Mouse (Mus musculus): ENCODE data around the gene Nodal. TPM values are rescaled to one million over a fixed set of nuclear protein-coding genes. Genes with fewer than 3 reads are reported as not detected.

Gene Nodal
- polyA plus RNA-seq, 1 experiment from 2014 or later, result 0.12 TPM

DNA sequence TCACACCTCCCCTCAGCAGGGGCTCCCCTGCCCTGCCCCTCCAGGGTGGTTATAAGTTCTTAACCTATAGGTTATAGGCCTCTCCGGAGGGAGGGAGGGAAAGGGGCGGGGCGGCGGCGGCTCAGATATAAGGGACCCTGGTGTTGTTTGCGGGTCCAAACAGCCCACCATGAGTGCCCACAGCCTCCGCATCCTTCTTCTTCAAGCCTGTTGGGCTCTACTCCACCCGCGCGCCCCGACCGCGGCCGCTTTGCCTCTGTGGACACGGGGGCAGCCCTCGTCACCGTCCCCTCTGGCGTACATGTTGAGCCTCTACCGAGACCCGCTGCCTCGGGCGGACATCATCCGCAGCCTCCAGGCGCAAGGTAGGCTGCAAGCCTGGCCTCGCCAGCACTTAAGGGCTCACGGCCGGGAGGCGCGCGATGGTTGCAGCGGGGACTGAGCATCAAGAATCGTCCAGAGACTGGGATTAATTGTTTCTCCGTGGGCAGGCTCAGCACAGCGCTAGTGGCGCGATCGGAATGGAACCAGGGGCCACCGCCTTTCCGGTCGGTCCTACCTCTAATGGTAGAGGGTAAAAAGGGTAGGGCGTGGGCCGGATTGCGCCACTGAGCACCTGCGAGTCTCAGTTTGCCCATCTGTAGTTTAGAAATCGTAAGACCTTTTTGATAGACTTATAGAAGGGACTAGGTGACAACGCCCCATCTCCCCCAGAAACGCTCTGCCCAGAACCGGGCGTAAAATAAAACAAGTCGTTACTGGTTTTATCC is 544 bp downstream of the Nodal start:
- Histone ChIP-seq H3K4me2 (replicated peaks; ENCODE audit: low read depth, low read length) (peak overlapping the region; percentile 76), H3K36me3 (ENCODE audit: control insufficient read depth, insufficient read depth, low read length) (no peaks in the 10 kb centered on the region), H3K27ac (ENCODE audit: low read depth, low read length) (no peak overlapping the region), H3K4me1 (replicated peaks; ENCODE audit: control insufficient read depth, insufficient read depth, low read length) (peaks cover 9% of the 10 kb centered on the region; the same call in 1 of the 2 replicates), H3K27me3 (ENCODE audit: control insufficient read depth, insufficient read depth, low read length) (peaks cover 47% of the 10 kb centered on the region), H3K9ac (ENCODE audit: low read depth, low read length) (peak overlapping the region; percentile 42; the same call in 1 of the 2 replicates), H3K4me3 (ENCODE audit: low read depth, low read length) (peak overlapping the region; percentile 39), H3K9me3 (ENCODE audit: control insufficient read depth, low read length) (no peaks in the 10 kb centered on the region)
- WGBS, result 3% methylated on average over 44 of the region's 50 CpGs
- ATAC-seq (ENCODE audit: low FRiP score), result peak; percentile 53
- DNase-seq (ENCODE audit: low spot score), result peak; percentile 66

- no peak for ATAC-seq (ENCODE audit: low FRiP score)
Measured at GRCm38 (mm10) chr10:61419146-61419545, 1.4 kb downstream of the Nodal start.

DNA sequence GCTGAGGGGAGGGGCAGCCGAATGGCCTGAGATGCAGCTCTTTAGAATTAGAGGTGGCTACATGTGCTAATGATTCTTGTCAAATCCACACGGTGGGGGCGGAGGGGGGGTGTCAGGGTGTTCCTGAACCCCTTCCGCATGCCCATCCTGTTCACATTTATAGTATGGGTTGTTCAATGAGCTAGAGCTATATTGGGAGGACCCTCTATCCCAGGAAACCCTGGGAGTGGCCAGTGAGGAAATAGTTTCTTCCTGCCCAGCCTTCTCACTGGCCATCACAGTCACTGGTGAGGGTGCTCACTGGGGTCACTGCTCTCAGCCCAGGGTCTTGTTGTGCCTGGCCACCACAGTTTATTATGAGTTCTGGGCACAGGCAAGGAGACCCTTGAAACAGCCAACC is 2.2 kb downstream of the Nodal start:
- Histone ChIP-seq H3K9me3 (ENCODE audit: control insufficient read depth, low read length) (no peaks in the 10 kb centered on the region), H3K4me2 (replicated peaks; ENCODE audit: low read depth, low read length) (no peak overlapping the region), H3K27me3 (ENCODE audit: control insufficient read depth, insufficient read depth, low read length) (peaks cover 47% of the 10 kb centered on the region), H3K27ac (ENCODE audit: low read depth, low read length) (no peak overlapping the region), H3K4me1 (replicated peaks; ENCODE audit: control insufficient read depth, insufficient read depth, low read length) (peaks cover 12% of the 10 kb centered on the region), H3K4me3 (ENCODE audit: low read depth, low read length) (no peak overlapping the region), H3K36me3 (ENCODE audit: control insufficient read depth, insufficient read depth, low read length) (no peaks in the 10 kb centered on the region), H3K9ac (ENCODE audit: low read depth, low read length) (no peak overlapping the region)
- DNase-seq (ENCODE audit: low spot score) (no peak), ATAC-seq (ENCODE audit: low FRiP score) (no peak)
- WGBS, result 71% methylated on average over 4 of the region's 4 CpGs

More at GRCm38 (mm10) chr10:61419146-61419545, 1.4 kb downstream of the Nodal start:
- DNase-seq (ENCODE audit: low spot score), result peak; percentile 45
- H3K27ac ChIP-seq (ENCODE audit: low read depth, low read length), result no peak overlapping the region
- H3K4me3 ChIP-seq (ENCODE audit: low read depth, low read length), result no peak overlapping the region
- H3K36me3 ChIP-seq (ENCODE audit: control insufficient read depth, insufficient read depth, low read length), result no peaks in the 10 kb centered on the region
- peaks cover 9% of the 10 kb centered on the region; the same call in 1 of the 2 replicates for H3K4me1 ChIP-seq (replicated peaks; ENCODE audit: control insufficient read depth, insufficient read depth, low read length)
- peaks cover 47% of the 10 kb centered on the region for H3K27me3 ChIP-seq (ENCODE audit: control insufficient read depth, insufficient read depth, low read length)
- no peak overlapping the region for H3K4me2 ChIP-seq (replicated peaks; ENCODE audit: low read depth, low read length)
- no peak overlapping the region for H3K9ac ChIP-seq (ENCODE audit: low read depth, low read length)
- 2% methylated on average over 22 of the region's 24 CpGs for WGBS
- H3K9me3 ChIP-seq (ENCODE audit: control insufficient read depth, low read length), result no peaks in the 10 kb centered on the region

DNA sequence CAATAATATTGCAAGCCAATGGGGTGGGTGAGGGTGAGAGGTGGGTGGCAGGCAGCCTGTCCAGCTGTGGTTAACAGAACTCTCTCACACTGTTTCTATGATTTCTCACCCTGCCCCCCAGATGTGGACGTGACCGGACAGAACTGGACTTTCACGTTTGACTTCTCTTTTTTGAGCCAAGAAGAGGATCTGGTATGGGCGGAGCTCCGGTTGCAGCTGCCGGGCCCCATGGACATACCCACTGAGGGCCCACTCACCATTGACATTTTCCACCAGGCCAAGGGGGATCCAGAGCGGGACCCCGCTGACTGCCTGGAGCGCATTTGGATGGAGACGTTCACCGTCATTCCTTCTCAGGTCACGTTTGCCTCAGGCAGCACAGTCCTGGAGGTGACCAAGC is 5.1 kb downstream of the Nodal start:
- Histone ChIP-seq H3K9ac (ENCODE audit: low read depth, low read length) (no peak overlapping the region), H3K27ac (ENCODE audit: low read depth, low read length) (no peak overlapping the region), H3K4me3 (ENCODE audit: low read depth, low read length) (no peak overlapping the region), H3K27me3 (ENCODE audit: control insufficient read depth, insufficient read depth, low read length) (peaks cover 28% of the 10 kb centered on the region), H3K9me3 (ENCODE audit: control insufficient read depth, low read length) (no peaks in the 10 kb centered on the region), H3K4me1 (replicated peaks; ENCODE audit: control insufficient read depth, insufficient read depth, low read length) (peaks cover 12% of the 10 kb centered on the region), H3K4me2 (replicated peaks; ENCODE audit: low read depth, low read length) (no peak overlapping the region), H3K36me3 (ENCODE audit: control insufficient read depth, insufficient read depth, low read length) (no peaks in the 10 kb centered on the region)
- no peak for DNase-seq (ENCODE audit: low spot score)
- 88% methylated on average over 12 of the region's 12 CpGs for WGBS
- ATAC-seq (ENCODE audit: low FRiP score), result no peak

GRCm38 (mm10) chr10:61423289-61423688 is 5.5 kb downstream of the Nodal start:
- ATAC-seq (ENCODE audit: low FRiP score) (no peak), DNase-seq (ENCODE audit: low spot score) (no peak)
- WGBS, result 54% methylated on average over 10 of the region's 10 CpGs

GRCm38 (mm10) chr10:61424500-61424899 is 6.7 kb downstream of the Nodal start:
- Histone ChIP-seq H3K4me2 (replicated peaks; ENCODE audit: low read depth, low read length) (no peak overlapping the region), H3K27ac (ENCODE audit: low read depth, low read length) (no peak overlapping the region)
- WGBS, result 29% methylated on average over 7 of the region's 7 CpGs

More at GRCm38 (mm10) chr10:61423289-61423688, 5.5 kb downstream of the Nodal start:
- H3K4me1 ChIP-seq (replicated peaks; ENCODE audit: control insufficient read depth, insufficient read depth, low read length), result peaks cover 7% of the 10 kb centered on the region
- H3K4me3 ChIP-seq (ENCODE audit: low read depth, low read length), result no peak overlapping the region
- H3K9ac ChIP-seq (ENCODE audit: low read depth, low read length), result no peak overlapping the region
- no peaks in the 10 kb centered on the region for H3K36me3 ChIP-seq (ENCODE audit: control insufficient read depth, insufficient read depth, low read length)
- H3K27me3 ChIP-seq (ENCODE audit: control insufficient read depth, insufficient read depth, low read length), result peaks cover 24% of the 10 kb centered on the region
- no peak overlapping the region for H3K27ac ChIP-seq (ENCODE audit: low read depth, low read length)
- no peaks in the 10 kb centered on the region for H3K9me3 ChIP-seq (ENCODE audit: control insufficient read depth, low read length)
- H3K4me2 ChIP-seq (replicated peaks; ENCODE audit: low read depth, low read length), result no peak overlapping the region

DNA sequence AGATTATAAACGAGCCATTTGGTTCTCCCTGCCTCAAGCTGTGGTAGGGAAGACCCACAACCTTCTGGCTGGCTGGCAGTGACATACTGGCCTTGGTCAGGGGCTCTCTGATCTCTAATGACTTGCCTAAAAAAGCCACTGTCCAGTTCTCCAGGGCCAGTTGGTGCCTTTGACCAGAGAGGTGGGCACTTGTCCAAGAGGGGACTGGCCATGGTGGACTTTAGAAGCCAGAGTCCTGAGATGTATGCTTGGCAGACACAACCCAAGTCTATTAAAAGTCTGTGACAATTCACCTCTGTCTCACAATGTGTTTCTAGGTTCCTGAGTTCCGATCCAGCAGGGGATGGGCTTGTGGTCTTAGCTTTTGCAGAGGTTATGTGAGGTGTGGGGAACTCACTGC is 7.3 kb downstream of the Nodal start:
- no peak overlapping the region for H3K9ac ChIP-seq (ENCODE audit: low read depth, low read length)
- WGBS, result 77% methylated on average over 2 of the region's 2 CpGs
- DNase-seq (ENCODE audit: low spot score) (no peak), ATAC-seq (ENCODE audit: low FRiP score) (no peak)
- H3K9me3 ChIP-seq (ENCODE audit: control insufficient read depth, low read length), result no peaks in the 10 kb centered on the region
- no peaks in the 10 kb centered on the region for H3K36me3 ChIP-seq (ENCODE audit: control insufficient read depth, insufficient read depth, low read length)
- peaks cover 6% of the 10 kb centered on the region for H3K27me3 ChIP-seq (ENCODE audit: control insufficient read depth, insufficient read depth, low read length)
- H3K27ac ChIP-seq (ENCODE audit: low read depth, low read length), result no peak overlapping the region
- H3K4me1 ChIP-seq (replicated peaks; ENCODE audit: control insufficient read depth, insufficient read depth, low read length), result peaks cover 3% of the 10 kb centered on the region; the same call in 1 of the 2 replicates
- H3K4me3 ChIP-seq (ENCODE audit: low read depth, low read length), result no peak overlapping the region
- no peak overlapping the region for H3K4me2 ChIP-seq (replicated peaks; ENCODE audit: low read depth, low read length)

More at GRCm38 (mm10) chr10:61424500-61424899, 6.7 kb downstream of the Nodal start:
- Histone ChIP-seq H3K36me3 (ENCODE audit: control insufficient read depth, insufficient read depth, low read length) (no peaks in the 10 kb centered on the region), H3K9ac (ENCODE audit: low read depth, low read length) (no peak overlapping the region), H3K4me3 (ENCODE audit: low read depth, low read length) (no peak overlapping the region), H3K27me3 (ENCODE audit: control insufficient read depth, insufficient read depth, low read length) (peaks cover 12% of the 10 kb centered on the region), H3K9me3 (ENCODE audit: control insufficient read depth, low read length) (no peaks in the 10 kb centered on the region), H3K4me1 (replicated peaks; ENCODE audit: control insufficient read depth, insufficient read depth, low read length) (peaks cover 3% of the 10 kb centered on the region; the same call in 1 of the 2 replicates)
- peak; percentile 31 for DNase-seq (ENCODE audit: low spot score)
- ATAC-seq (ENCODE audit: low FRiP score), result no peak

DNA sequence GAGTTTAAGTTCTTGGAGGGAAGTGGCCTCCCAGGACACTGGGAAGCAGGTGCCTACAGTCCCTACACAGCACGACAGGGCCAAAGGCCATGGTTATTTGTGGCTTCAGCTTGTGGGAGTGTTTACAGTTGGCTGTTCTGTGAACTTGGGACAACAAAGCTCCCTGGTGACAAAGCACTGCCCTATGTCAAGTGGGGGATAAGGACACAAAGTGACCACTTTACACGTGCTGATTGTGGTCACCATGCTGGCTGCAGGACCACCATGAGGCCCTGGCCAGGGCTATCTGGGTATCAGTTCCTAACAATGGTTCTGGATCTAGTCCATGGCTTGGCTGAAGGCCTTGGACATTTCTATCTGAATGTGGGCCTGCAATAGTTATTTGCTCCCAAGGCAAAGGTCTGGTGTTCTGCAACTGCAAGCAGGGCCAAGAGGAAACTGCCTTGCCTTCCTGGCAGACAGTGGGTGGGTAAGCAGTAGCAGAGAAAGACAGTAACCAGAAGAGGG is 8.5 kb downstream of the Nodal start:
- no peak overlapping the region for H3K9ac ChIP-seq (ENCODE audit: low read depth, low read length)
- no peak overlapping the region for H3K4me2 ChIP-seq (replicated peaks; ENCODE audit: low read depth, low read length)
- DNase-seq (ENCODE audit: low spot score) (no peak), ATAC-seq (ENCODE audit: low FRiP score) (no peak)
- peaks cover 3% of the 10 kb centered on the region; the same call in 1 of the 2 replicates for H3K4me1 ChIP-seq (replicated peaks; ENCODE audit: control insufficient read depth, insufficient read depth, low read length)
- 62% methylated on average over 2 of the region's 2 CpGs for WGBS
- H3K9me3 ChIP-seq (ENCODE audit: control insufficient read depth, low read length), result no peaks in the 10 kb centered on the region
- H3K27ac ChIP-seq (ENCODE audit: low read depth, low read length), result no peak overlapping the region
- H3K27me3 ChIP-seq (ENCODE audit: control insufficient read depth, insufficient read depth, low read length), result no peaks in the 10 kb centered on the region
- H3K4me3 ChIP-seq (ENCODE audit: low read depth, low read length), result no peak overlapping the region
- H3K36me3 ChIP-seq (ENCODE audit: control insufficient read depth, insufficient read depth, low read length), result peaks cover 3% of the 10 kb centered on the region; the same call in 1 of the 2 replicates

DNA sequence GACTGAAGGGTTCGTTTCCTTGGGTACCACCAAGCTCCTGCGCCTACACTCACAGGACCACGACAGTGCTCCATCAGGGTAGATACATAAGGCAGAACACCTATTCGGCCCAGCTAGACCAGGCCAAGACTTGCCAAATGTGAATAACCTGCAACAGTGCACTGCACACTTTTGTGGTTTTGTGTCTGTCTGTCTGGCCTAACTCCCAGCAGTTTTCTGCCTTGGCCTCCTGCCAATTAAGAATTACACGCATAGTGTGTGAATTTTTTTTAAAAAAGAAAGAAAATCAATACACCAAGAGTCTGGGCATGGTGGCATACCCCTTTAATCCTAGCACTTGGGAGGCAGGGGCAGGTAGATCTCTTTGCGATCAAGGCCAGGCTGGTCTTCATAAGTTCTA is 10.2 kb downstream of the Nodal start:
- Histone ChIP-seq H3K36me3 (ENCODE audit: control insufficient read depth, insufficient read depth, low read length) (peaks cover 6% of the 10 kb centered on the region), H3K9me3 (ENCODE audit: control insufficient read depth, low read length) (no peaks in the 10 kb centered on the region), H3K27me3 (ENCODE audit: control insufficient read depth, insufficient read depth, low read length) (no peaks in the 10 kb centered on the region), H3K27ac (ENCODE audit: low read depth, low read length) (no peak overlapping the region), H3K4me1 (replicated peaks; ENCODE audit: control insufficient read depth, insufficient read depth, low read length) (peaks cover 3% of the 10 kb centered on the region; the same call in 1 of the 2 replicates), H3K9ac (ENCODE audit: low read depth, low read length) (no peak overlapping the region), H3K4me3 (ENCODE audit: low read depth, low read length) (no peak overlapping the region), H3K4me2 (replicated peaks; ENCODE audit: low read depth, low read length) (no peak overlapping the region)
- 95% methylated on average over 6 of the region's 6 CpGs for WGBS
- no peak for DNase-seq (ENCODE audit: low spot score)
- no peak for ATAC-seq (ENCODE audit: low FRiP score)

Measured in hindbrain, embryonic 11.5 days (tissue).